Mouse (Mus musculus) liver (tissue): ENCODE measurements around the gene C2cd5.

Source experiments
- DNase-seq: peaks from one replicate; pipeline ENCODE4 v3.0.0-alpha.2; 2020; ENCODE audit warnings: mixed read lengths

C2cd5 gene

GRCm38 (mm10) chr6:142967407-142967806 is 132.5 kb downstream of the C2cd5 start:
- no peak for DNase-seq

- peak; percentile 73 for DNase-seq
Observed at GRCm38 (mm10) chr6:142964531-142965385, 135.2 kb downstream of the C2cd5 start.

GRCm38 (mm10) chr6:142964076-142964530 is 135.8 kb downstream of the C2cd5 start, which contains the start of gene St8sia1:
Gene St8sia1, minus strand, starts transcription at chr6:142964452.
- DNase-seq, result peak; percentile 22

GRCm38 (mm10) chr6:142963480-142964075 is 136.4 kb downstream of the C2cd5 start:
- DNase-seq, result no peak

GRCm38 (mm10) chr6:142962881-142963280 is 137.1 kb downstream of the C2cd5 start:
- no peak for DNase-seq

GRCm38 (mm10) chr6:142962476-142962875 is 137.5 kb downstream of the C2cd5 start:
- DNase-seq, result no peak

GRCm38 (mm10) chr6:142961721-142962455 is 138.1 kb downstream of the C2cd5 start:
- no peak for DNase-seq
